Mouse (Mus musculus): Measurements from ENCODE around the gene Adam15. TPM values are rescaled to one million over a fixed set of nuclear protein-coding genes. Genes with fewer than 3 reads are reported as not detected.

Adam15 gene
- polyA plus RNA-seq, 1 experiment from 2014 or later = 53.2 TPM

DNA sequence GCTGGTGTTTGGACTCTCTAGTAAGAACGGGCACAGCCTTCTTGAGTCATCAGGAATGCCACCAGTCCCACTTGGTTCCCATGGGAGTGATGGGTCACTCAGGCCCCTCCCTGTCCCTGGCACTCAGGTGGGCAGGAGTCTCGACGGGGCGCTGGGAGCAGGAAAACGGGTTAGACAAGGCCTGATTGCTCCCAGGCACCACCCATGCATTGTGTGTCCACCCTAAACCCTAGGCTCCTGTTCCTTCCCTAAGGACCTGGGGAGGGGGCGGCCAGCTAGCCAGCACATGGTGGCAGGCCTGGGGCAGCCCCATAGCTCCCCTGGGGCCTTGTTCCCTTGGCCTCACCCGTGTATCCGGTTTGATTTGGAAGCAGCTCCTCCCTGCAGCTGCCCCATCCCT is 31.5 kb downstream of the Adam15 start:
- Histone ChIP-seq H3K9me3 (no peaks in the 10 kb centered on the region), H3K4me3 (replicated peaks) (no peak overlapping the region), H3K36me3 (no peaks in the 10 kb centered on the region), H3K4me2 (no peak overlapping the region), H3K4me1 (peaks cover 68% of the 10 kb centered on the region), H3K27me3 (replicated peaks) (peaks cover 35% of the 10 kb centered on the region), H3K27ac (no peak overlapping the region), H3K9ac (no peak overlapping the region)
- 68% methylated on average over 8 of the region's 8 CpGs for WGBS
- ATAC-seq (ENCODE audit: insufficient read depth, low FRiP score, low read depth) = no peak

DNA sequence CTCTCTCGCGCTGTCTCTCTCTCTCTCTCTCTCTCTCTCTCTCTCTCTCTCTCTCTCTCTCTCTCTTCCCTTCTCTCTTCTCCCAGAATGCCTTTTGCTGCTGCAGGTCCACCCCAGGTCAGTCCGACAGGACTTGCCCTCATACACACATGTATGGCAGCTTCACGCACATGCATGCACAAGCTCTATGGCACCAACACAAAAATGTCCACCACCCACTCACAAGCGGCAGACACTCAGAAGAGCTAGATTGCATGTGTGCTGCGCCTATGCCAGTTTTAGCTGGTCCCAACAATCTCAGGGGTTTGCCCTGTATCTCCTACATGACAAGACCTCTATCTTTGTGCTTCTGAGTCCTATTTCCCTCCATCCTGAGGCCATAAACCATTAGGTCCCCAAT is 32.5 kb downstream of the Adam15 start:
- peaks cover 61% of the 10 kb centered on the region for H3K4me1 ChIP-seq
- 59% methylated on average over 6 of the region's 6 CpGs for WGBS

DNA sequence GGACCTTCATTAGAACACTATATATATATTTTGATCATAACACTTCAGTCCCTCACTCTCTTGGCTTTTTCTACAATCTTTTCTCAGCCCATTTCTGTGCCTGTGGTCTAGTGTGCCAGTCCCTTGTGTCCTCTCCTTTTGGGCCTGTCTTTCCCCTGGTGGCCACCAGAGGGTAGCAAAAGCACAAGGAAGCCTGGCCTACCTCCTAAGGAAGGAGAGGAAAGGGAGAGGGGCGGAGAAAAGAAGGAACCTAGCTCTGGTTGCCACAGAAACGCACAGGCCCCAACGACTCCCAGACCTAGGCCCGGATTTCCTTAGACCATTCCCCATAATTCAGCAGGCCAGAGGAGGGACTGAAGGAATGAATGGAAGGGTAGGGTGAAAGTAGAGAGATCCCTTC is 33.0 kb downstream of the Adam15 start:
- H3K4me3 ChIP-seq (replicated peaks) = peak overlapping the region; percentile 37; the same call in 1 of the 2 replicates
- peak; percentile 20; the same call in 1 of the 2 replicates for ATAC-seq (ENCODE audit: insufficient read depth, low FRiP score, low read depth)

More for the DNA sequence above, 32.5 kb downstream of the Adam15 start:
- ATAC-seq (ENCODE audit: insufficient read depth, low FRiP score, low read depth) = no peak
- H3K4me3 ChIP-seq (replicated peaks) = no peak overlapping the region
- no peak overlapping the region for H3K27ac ChIP-seq
- H3K36me3 ChIP-seq = no peaks in the 10 kb centered on the region
- no peaks in the 10 kb centered on the region for H3K9me3 ChIP-seq
- H3K27me3 ChIP-seq (replicated peaks) = peaks cover 35% of the 10 kb centered on the region
- no peak overlapping the region for H3K9ac ChIP-seq
- peak overlapping the region; percentile 5; the same call in 1 of the 2 replicates for H3K4me2 ChIP-seq

DNA sequence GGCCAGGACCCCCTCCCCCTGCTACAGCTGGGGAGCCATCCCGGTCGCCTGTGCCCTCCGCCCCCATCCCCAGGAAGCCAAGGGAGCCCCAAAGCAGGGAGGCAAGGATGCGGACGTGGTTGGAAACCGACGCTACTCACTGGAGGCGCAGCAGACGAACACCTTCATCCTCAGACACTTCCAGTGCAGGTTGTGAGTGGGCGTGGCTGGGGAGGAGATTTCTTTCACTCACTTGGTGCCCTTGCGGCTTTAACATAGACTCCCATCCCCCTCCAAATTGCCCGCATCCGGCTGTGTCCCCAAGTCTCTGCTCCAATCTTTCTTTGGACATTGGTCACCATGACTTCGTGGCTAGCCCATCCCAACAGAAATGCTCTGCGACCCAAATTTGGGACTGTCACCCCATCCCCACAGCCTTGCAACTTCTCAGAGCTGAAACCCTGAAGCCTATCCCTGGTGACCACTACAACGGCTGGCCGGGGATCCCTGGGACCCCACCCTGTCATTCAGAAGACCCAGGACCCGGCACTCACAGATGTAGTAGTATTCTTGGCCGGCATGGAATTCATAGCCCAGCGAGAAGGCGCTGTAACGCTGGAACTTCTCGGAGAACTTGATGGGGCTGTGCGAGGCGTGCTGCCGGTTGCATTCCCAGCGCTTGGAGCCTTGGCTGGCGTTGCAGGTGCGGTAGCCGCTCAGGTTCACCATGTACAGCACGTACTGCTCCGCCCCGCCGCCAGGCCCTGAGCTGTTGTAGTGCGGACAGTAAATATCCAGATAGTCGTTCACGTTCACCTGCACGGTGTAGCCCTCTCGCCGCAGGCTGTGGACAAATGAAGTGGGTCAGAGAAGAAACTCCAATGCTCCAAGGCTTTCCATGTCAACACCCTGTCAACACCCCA is 33.6 kb downstream of the Adam15 start:
- Histone ChIP-seq H3K9me3 (no peaks in the 10 kb centered on the region), H3K4me3 (replicated peaks) (peak overlapping the region; percentile 37), H3K4me2 (peak overlapping the region; percentile 81), H3K4me1 (peaks cover 51% of the 10 kb centered on the region), H3K9ac (no peak overlapping the region), H3K27me3 (replicated peaks) (peaks cover 31% of the 10 kb centered on the region), H3K27ac (peak overlapping the region; percentile 31; the same call in 1 of the 2 replicates), H3K36me3 (no peaks in the 10 kb centered on the region)
- 12% methylated on average over 40 of the region's 40 CpGs for WGBS
- peak; percentile 68 for ATAC-seq (ENCODE audit: insufficient read depth, low FRiP score, low read depth)

More for the DNA sequence above, 33.0 kb downstream of the Adam15 start:
- Histone ChIP-seq H3K4me1 (peaks cover 57% of the 10 kb centered on the region), H3K27ac (no peak overlapping the region), H3K27me3 (replicated peaks) (peaks cover 35% of the 10 kb centered on the region), H3K36me3 (no peaks in the 10 kb centered on the region), H3K4me2 (peak overlapping the region; percentile 81), H3K9ac (no peak overlapping the region), H3K9me3 (no peaks in the 10 kb centered on the region)
- 0% methylated on average over 4 of the region's 4 CpGs for WGBS

DNA sequence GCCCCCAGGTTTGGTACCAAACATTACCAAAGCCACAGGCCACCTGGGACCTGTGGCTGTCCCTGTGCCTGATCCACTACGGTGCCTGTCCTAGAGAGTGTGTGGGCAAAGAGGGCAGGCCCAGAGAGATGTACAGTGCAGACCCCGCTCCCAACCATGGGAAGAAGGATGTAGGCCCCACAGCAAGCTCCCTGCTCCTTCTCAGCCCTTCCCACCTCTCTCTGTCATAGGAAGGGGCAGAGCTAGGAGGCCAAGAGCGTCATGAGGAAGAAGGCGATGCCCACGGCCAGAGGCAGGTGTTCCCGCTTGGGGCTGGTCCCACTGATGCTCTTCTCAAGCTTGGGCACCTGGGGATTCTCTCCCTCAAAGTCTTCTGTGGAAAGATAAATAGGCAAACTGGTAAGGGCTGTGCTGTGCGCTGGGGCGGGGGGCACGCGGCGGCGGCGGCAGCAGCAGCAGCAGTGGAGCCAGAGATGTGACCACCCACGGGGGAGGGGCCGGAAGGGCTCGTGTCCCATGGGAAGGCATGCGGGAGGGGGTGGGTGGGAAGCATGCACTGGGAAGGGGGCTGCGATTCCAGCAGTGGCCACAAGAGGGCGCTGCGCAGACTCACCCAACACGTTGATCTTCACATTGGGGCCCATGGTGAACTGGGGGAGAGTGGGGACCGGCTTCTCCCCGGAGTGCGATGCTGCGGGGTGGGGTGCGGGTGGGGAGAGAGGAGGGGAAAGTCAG is 34.4 kb downstream of the Adam15 start:
- peak overlapping the region; percentile 81 for H3K4me2 ChIP-seq
- 7% methylated on average over 26 of the region's 26 CpGs for whole genome bisulfite sequencing
- peaks cover 22% of the 10 kb centered on the region for H3K27me3 ChIP-seq (replicated peaks)
- no peaks in the 10 kb centered on the region for H3K36me3 ChIP-seq
- H3K4me3 ChIP-seq (replicated peaks) = peak overlapping the region; percentile 37
- no peak overlapping the region for H3K27ac ChIP-seq
- H3K9ac ChIP-seq = no peak overlapping the region
- H3K9me3 ChIP-seq = no peaks in the 10 kb centered on the region
- ATAC-seq (ENCODE audit: insufficient read depth, low FRiP score, low read depth) = 0 out of 2 replicates have a peak, but pooled peaks have one; percentile 8
- peaks cover 42% of the 10 kb centered on the region for H3K4me1 ChIP-seq

DNA sequence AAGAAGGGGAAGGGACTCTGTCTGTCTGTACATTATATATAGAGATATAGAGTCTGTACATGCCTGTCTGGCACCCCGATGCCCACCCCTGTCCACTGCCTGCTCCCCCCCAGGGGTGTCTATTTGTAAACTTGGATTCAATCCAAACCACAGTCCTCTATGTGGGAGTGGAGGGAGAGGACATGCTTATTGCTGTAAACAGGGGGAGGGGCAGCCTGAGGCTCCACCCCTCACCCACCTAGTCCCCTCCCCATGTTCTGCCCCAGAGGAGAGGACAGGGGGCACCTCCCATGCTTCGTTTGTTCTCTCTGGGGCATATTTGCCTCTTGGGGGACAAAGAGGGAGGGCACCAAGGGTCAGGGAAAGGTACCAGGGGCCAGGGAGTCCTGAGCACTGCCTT is 35.0 kb downstream of the Adam15 start:
- ATAC-seq (ENCODE audit: insufficient read depth, low FRiP score, low read depth) = no peak
- Histone ChIP-seq H3K9me3 (no peaks in the 10 kb centered on the region), H3K4me2 (peak overlapping the region; percentile 81), H3K4me1 (peaks cover 38% of the 10 kb centered on the region), H3K27me3 (replicated peaks) (peaks cover 20% of the 10 kb centered on the region), H3K4me3 (replicated peaks) (no peak overlapping the region), H3K9ac (no peak overlapping the region), H3K27ac (no peak overlapping the region), H3K36me3 (no peaks in the 10 kb centered on the region)
- 49% methylated on average over 2 of the region's 2 CpGs for WGBS

DNA sequence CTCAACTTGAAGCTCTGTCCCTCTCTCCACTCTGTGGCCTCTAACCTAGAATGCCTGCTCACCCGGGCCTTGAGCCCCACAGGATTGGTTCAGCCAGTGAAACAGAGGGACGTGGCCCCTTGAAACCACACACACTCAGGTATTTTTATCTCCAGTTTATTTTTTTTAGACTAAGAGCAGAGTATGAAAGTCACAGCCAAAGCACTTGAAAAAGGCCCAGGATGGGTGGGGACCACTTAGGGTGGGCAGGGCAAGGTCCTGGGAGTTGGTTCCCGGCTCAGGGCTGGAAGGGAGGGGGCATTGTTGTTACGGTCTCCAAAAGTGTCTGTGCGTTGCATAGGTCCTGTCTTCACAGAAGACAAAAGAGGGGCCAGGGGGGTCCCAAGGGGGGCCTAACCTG is 35.5 kb downstream of the Adam15 start:
- H3K9ac ChIP-seq = no peak overlapping the region
- WGBS = 65% methylated on average over 5 of the region's 5 CpGs
- H3K4me2 ChIP-seq = no peak overlapping the region
- peaks cover 34% of the 10 kb centered on the region for H3K4me1 ChIP-seq
- H3K9me3 ChIP-seq = no peaks in the 10 kb centered on the region
- peak overlapping the region; percentile 26; the same call in 1 of the 2 replicates for H3K27ac ChIP-seq
- peaks cover 17% of the 10 kb centered on the region for H3K27me3 ChIP-seq (replicated peaks)
- no peaks in the 10 kb centered on the region for H3K36me3 ChIP-seq
- peak; percentile 28; the same call in 1 of the 2 replicates for ATAC-seq (ENCODE audit: insufficient read depth, low FRiP score, low read depth)
- no peak overlapping the region for H3K4me3 ChIP-seq (replicated peaks)

DNA sequence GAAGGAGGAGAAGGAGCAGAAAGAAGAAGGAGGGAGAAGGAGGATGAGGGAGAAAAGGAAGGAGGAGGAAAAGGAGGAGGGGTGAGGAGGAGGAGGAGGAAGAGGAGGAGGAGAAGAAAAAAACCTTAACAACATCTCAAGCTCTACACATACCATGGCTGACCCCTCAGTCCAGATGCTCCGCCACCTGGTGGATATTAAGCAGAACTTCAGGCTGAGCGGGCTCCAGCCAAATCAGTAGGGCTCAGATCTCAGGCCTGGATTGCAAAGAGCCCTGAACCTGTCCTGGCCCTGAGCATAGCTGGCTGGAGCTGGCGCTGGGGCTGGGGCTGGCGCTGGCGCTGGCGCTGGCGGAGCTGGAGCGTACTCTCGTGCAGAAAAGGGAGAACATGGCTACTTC is 41.7 kb downstream of the Adam15 start:
- WGBS = 5% methylated on average over 9 of the region's 9 CpGs
- Histone ChIP-seq H3K27me3 (replicated peaks) (no peaks in the 10 kb centered on the region), H3K4me3 (replicated peaks) (no peak overlapping the region), H3K4me2 (no peak overlapping the region), H3K27ac (no peak overlapping the region), H3K9me3 (no peaks in the 10 kb centered on the region), H3K36me3 (no peaks in the 10 kb centered on the region), H3K9ac (no peak overlapping the region), H3K4me1 (0 out of 2 replicates have a peak, but pooled peaks cover 2% of the 10 kb centered on the region)
- ATAC-seq (ENCODE audit: insufficient read depth, low FRiP score, low read depth) = peak; percentile 67

DNA sequence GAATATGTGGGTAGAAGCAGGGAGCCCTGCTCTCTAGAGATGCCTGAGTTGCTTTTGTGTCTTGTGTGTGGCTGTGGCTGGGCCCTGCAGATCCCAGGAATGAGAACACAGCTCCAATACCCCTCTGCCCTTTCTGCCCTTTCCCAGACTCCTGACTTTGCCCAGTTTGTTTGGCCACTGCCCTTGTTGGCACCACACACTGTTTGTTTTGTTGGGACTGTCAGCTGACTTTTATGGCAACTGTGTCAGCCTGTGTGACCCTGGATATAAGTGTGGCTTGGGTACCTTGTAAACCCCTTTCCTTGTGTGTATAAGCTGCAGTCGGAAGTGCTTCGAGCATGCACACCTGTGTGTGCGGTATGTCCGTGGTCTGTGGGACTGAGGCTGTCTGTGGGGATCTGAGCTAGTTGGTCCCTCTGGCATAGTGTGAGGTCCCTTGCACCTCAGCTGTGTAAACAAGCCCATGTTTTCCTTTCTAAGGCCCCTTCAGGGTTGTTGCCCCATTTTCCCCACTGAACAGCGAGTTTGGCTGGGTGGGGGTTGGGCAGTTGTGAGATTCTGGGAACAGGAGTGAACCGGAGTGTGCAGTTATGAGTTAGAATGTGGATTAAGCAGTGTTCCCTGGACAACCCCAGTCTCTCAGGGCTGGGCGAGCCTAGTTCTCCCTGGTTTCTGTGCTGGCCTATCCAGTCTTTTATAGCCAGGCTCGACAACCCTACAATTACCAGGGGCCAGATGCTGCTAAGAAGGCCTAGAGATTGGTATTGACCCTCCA is 44.1 kb downstream of the Adam15 start:
- 67% methylated on average over 8 of the region's 8 CpGs for WGBS
- Histone ChIP-seq H3K4me1 (0 out of 2 replicates have a peak, but pooled peaks cover 2% of the 10 kb centered on the region), H3K4me3 (replicated peaks) (no peak overlapping the region), H3K9ac (no peak overlapping the region), H3K27ac (no peak overlapping the region), H3K27me3 (replicated peaks) (no peaks in the 10 kb centered on the region), H3K4me2 (no peak overlapping the region), H3K36me3 (no peaks in the 10 kb centered on the region), H3K9me3 (no peaks in the 10 kb centered on the region)
- ATAC-seq (ENCODE audit: insufficient read depth, low FRiP score, low read depth) = no peak; the same call in 1 of the 2 replicates

DNA sequence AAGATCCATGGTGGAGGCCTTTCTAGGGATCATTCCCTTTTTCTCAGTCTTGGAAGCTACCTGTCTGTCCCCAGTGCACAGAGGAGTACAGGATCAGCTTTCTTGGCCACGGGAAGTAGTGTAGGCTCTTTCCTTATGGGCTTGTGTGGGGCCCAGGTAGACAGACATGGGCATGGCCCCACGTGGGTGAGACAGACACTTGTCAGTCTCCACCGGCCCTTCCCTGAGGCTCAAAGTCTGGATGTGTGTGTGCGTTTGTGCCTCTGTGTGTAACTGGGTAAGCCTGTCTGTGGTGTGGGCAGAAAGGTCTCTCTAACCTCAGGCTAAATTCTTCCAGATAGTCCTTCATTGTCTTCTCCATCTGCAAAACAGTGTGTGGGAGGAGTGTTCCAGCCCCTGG is 44.7 kb downstream of the Adam15 start:
- H3K36me3 ChIP-seq = no peaks in the 10 kb centered on the region
- no peak for ATAC-seq (ENCODE audit: insufficient read depth, low FRiP score, low read depth)
- no peak overlapping the region for H3K4me3 ChIP-seq (replicated peaks)
- H3K9me3 ChIP-seq = no peaks in the 10 kb centered on the region
- no peaks in the 10 kb centered on the region for H3K27me3 ChIP-seq (replicated peaks)
- 73% methylated on average over 4 of the region's 4 CpGs for WGBS
- H3K27ac ChIP-seq = no peak overlapping the region
- no peak overlapping the region for H3K4me2 ChIP-seq
- 0 out of 2 replicates have a peak, but pooled peaks cover 2% of the 10 kb centered on the region for H3K4me1 ChIP-seq
- no peak overlapping the region for H3K9ac ChIP-seq

DNA sequence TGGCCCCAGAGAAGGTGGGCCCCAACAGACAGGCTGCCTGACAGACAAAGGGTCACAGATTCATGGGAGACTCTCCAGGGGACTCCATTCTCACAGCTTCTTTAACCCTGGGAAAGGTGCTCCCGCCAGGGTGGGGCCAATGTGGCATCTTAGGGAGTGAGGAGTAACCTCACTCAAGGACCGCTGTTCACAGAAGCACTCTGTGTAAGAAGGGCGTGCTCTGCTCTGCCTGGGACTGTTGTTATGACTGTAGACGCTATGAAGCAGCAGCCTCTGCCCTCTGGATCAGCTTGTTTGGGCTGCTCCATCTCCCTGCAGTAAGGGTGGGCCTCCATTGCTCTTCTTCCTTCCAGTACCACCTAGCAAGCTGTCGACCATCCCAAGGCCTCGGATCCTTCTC is 45.4 kb downstream of the Adam15 start:
- H3K9me3 ChIP-seq = no peaks in the 10 kb centered on the region
- no peak overlapping the region for H3K27ac ChIP-seq
- H3K9ac ChIP-seq = no peak overlapping the region
- H3K4me2 ChIP-seq = no peak overlapping the region
- WGBS = 53% methylated on average over 6 of the region's 6 CpGs
- 0 out of 2 replicates have a peak, but pooled peaks cover 2% of the 10 kb centered on the region for H3K4me1 ChIP-seq
- H3K36me3 ChIP-seq = no peaks in the 10 kb centered on the region
- H3K27me3 ChIP-seq (replicated peaks) = no peaks in the 10 kb centered on the region
- ATAC-seq (ENCODE audit: insufficient read depth, low FRiP score, low read depth) = no peak
- H3K4me3 ChIP-seq (replicated peaks) = no peak overlapping the region
